In genomic region chr11:85492231-85492630, GRCm38 (mm10) we compare ENCODE assay signal across 9 mouse cellular contexts.
DNase-seq lines count a peak whose midpoint lies in the region; ATAC-seq lines count a peak whose summit lies in the region.
"Had no signal": no experiment of that assay in that cellular context is flagged by ENCODE, and none has a peak within 500 bp of the region (broad histone marks: within the 10 kb centered on the region; RNA-seq: fewer than 3 reads in every experiment).

No protein-coding gene starts in this region.

- no peak overlapping the region for H3K9ac ChIP-seq in intestine, embryonic 16.5 days (ENCODE audit: low read depth, low read length)
- H3K9ac ChIP-seq: liver, embryonic 14.5 days had no signal

- peaks cover 82% of the 10 kb centered on the region for H3K4me1 ChIP-seq in megakaryocyte, embryonic 14.5 days
- H3K4me1 ChIP-seq in intestine, embryonic 16.5 days (ENCODE audit: control insufficient read depth, insufficient read depth, low read length), result 0 out of 2 replicates have a peak, but pooled peaks cover 4% of the 10 kb centered on the region

- H3K4me2 ChIP-seq in intestine, embryonic 16.5 days (ENCODE audit: low read depth, low read length), result peak overlapping the region; percentile 27; the same call in 1 of the 2 replicates

- no peak for ATAC-seq in megakaryocyte, adult 5-6 weeks (ENCODE audit: poor library complexity, severe bottlenecking)
- peak; percentile 81 for ATAC-seq in intestine, embryonic 16.5 days
- no peak for ATAC-seq in monocyte, adult 5-6 weeks (replicated peaks; ENCODE audit: insufficient number of reproducible peaks, low FRiP score, low TSS enrichment, poor library complexity, severe bottlenecking)

- WGBS in intestine, embryonic 16.5 days, result 19% methylated on average over 12 of the region's 12 CpGs

- peak; percentile 11 to 30 for DNase-seq in frontal cortex, postnatal 25 days (ENCODE audit: low spot score in 2 of 2)
- peak; percentile 31 to 63 for DNase-seq in left cerebral cortex, adult 8-10 months (ENCODE audit: low spot score in 2 of 2)
- peak; percentile 86 to 91 for DNase-seq in lung, postnatal 4 days
- DNase-seq in ovary, postnatal 10 days (ENCODE audit: low spot score), result no peak

- H3K9me3 ChIP-seq in megakaryocyte, embryonic 14.5 days, result no peaks in the 10 kb centered on the region
- H3K9me3 ChIP-seq in intestine, embryonic 16.5 days (ENCODE audit: control insufficient read depth, low read length), result no peaks in the 10 kb centered on the region

- peaks cover 5% of the 10 kb centered on the region for H3K36me3 ChIP-seq in megakaryocyte, embryonic 14.5 days (replicated peaks; ENCODE audit: low read length)
- no peaks in the 10 kb centered on the region for H3K36me3 ChIP-seq in intestine, embryonic 16.5 days (ENCODE audit: control insufficient read depth, insufficient read depth, low read length)

- peak overlapping the region; percentile 80 for H3K4me3 ChIP-seq in megakaryocyte, embryonic 14.5 days (replicated peaks)
- no peak overlapping the region for H3K4me3 ChIP-seq in intestine, embryonic 16.5 days (ENCODE audit: low read length)

- no peaks in the 10 kb centered on the region for H3K27me3 ChIP-seq in megakaryocyte, embryonic 14.5 days (replicated peaks)
- H3K27me3 ChIP-seq in intestine, embryonic 16.5 days (replicated peaks; ENCODE audit: control insufficient read depth, insufficient read depth, low read length), result no peaks in the 10 kb centered on the region

- peak overlapping the region; percentile 54 for H3K27ac ChIP-seq in intestine, embryonic 16.5 days (ENCODE audit: low read length)
- H3K27ac ChIP-seq: liver, embryonic 14.5 days had no signal
